Mouse (Mus musculus) myocyte (in vitro differentiated cells): ENCODE measurements at regions not wholly inside any gene's neighbourhood (a gene's known extent, or its start where the extent isn't known, plus 50 kb on each side); places are given as distances from the start of the nearest gene placed in this dataset.

ENCODE experiments used
- H3K27me3 ChIP-seq: one replicate; pipeline ENCODE4 v1.6.1; 2011; ENCODE audit not compliant: control insufficient read depth, insufficient read depth, insufficient read length
- H3K36me3 ChIP-seq: one replicate; pipeline ENCODE4 v1.6.1; 2011; ENCODE audit not compliant: control insufficient read depth, insufficient read depth
- H3K4me2 ChIP-seq: one replicate; pipeline ENCODE4 v1.6.1; 2011; ENCODE audit warnings: low read depth, control low read depth
- H3K4me3 ChIP-seq: one replicate; pipeline ENCODE4 v1.5.1; 2011; ENCODE audit warnings: mild to moderate bottlenecking, control low read depth, moderate library complexity
- H3K79me2 ChIP-seq: one replicate; pipeline ENCODE4 v1.6.1; 2011; ENCODE audit not compliant: control insufficient read depth, insufficient read depth
- H3ac ChIP-seq: one replicate; pipeline ENCODE4 v1.6.1; 2011; ENCODE audit not compliant: control insufficient read depth, insufficient read length
- CEBPB ChIP-seq: IDR thresholded peaks from 2 replicates; pipeline ENCODE4 v1.6.1; 2011; ENCODE audit warnings: mild to moderate bottlenecking, moderate library complexity; ENCODE audit not compliant: poor library complexity, insufficient read depth, severe bottlenecking
- E2F4 ChIP-seq: IDR thresholded peaks from one replicate; pipeline ENCODE4 v1.6.1; 2011; ENCODE audit warnings: mild to moderate bottlenecking, control low read depth, moderate library complexity; ENCODE audit not compliant: insufficient read depth
- MAX ChIP-seq: IDR thresholded peaks from one replicate; pipeline ENCODE4 v1.6.1; 2011; ENCODE audit warnings: low read depth, mild to moderate bottlenecking, control low read depth
- MYOD1 ChIP-seq, 3 experiments: IDR thresholded peaks; one replicate each; pipeline ENCODE4 v1.6.1; 2011; ENCODE audit warnings: control low read depth in 2 of 3, low read depth in 2 of 3, mild to moderate bottlenecking in 2 of 3, moderate library complexity in 1 of 3; ENCODE audit not compliant: insufficient read length in 2 of 3, control insufficient read depth in 1 of 3
- MYOG ChIP-seq, 3 experiments: IDR thresholded peaks; one replicate each; pipeline ENCODE4 v1.6.1; 2011; ENCODE audit warnings: control low read depth in 2 of 3, low read depth in 2 of 3, mild to moderate bottlenecking in 2 of 3; ENCODE audit not compliant: insufficient read length in 2 of 3, control insufficient read depth in 1 of 3, insufficient read depth in 1 of 3
- POLR2A ChIP-seq: IDR thresholded peaks from one replicate; pipeline ENCODE4 v1.6.1; 2011; ENCODE audit warnings: low read depth, mild to moderate bottlenecking, control low read depth, moderate library complexity; ENCODE audit not compliant: insufficient read length
- POLR2AphosphoS2 ChIP-seq: IDR thresholded peaks from one replicate; pipeline ENCODE4 v1.6.1; 2011; ENCODE audit warnings: low read depth, control low read depth; ENCODE audit not compliant: insufficient read length
- REST ChIP-seq: IDR thresholded peaks from one replicate; pipeline ENCODE4 v1.6.1; 2011; ENCODE audit warnings: mild to moderate bottlenecking, control low read depth, moderate library complexity; ENCODE audit not compliant: insufficient read depth, insufficient read length
- SRF ChIP-seq: IDR thresholded peaks from one replicate; pipeline ENCODE4 v1.6.1; 2011; ENCODE audit warnings: low read depth; ENCODE audit not compliant: control insufficient read depth, insufficient read length
- TCF12 ChIP-seq: IDR thresholded peaks from one replicate; pipeline ENCODE4 v1.6.1; 2011; ENCODE audit warnings: mild to moderate bottlenecking, control low read depth; ENCODE audit not compliant: poor library complexity, insufficient read depth, severe bottlenecking
- TCF3 ChIP-seq: IDR thresholded peaks from one replicate; pipeline ENCODE4 v1.6.1; 2011; ENCODE audit warnings: low read depth, control low read depth; ENCODE audit not compliant: insufficient read length
- USF1 ChIP-seq: IDR thresholded peaks from one replicate; pipeline ENCODE4 v1.6.1; 2011; ENCODE audit warnings: low read depth, mild to moderate bottlenecking, control low read depth, moderate library complexity

GRCm38 (mm10) chr13:99750729-99751128 is 150.2 kb downstream of the Cartpt start:
- Histone ChIP-seq H3K36me3 (no peaks in the 10 kb centered on the region), H3K4me2 (no peak overlapping the region), H3K4me3 (no peak overlapping the region), H3ac (no peak overlapping the region), H3K79me2 (no peaks in the 10 kb centered on the region), H3K27me3 (peaks cover 8% of the 10 kb centered on the region)
- TF ChIP-seq POLR2A (no peak), TCF12 (no peak), MYOG (IDR thresholded peaks at IDR 0.05; ENCODE audit: control insufficient read depth in 1 of 3, insufficient read depth in 1 of 3, insufficient read length in 2 of 3, low read depth in 2 of 3) (no peak), SRF (no peak), POLR2AphosphoS2 (no peak), REST (no peak), TCF3 (no peak), USF1 (no peak), MAX (no peak), E2F4 (no peak)

- Histone ChIP-seq H3K79me2 (no peaks in the 10 kb centered on the region), H3K36me3 (no peaks in the 10 kb centered on the region), H3K4me2 (no peak overlapping the region), H3K27me3 (peaks cover 6% of the 10 kb centered on the region), H3ac (no peak overlapping the region), H3K4me3 (no peak overlapping the region)
- no peak for TF ChIP-seq POLR2AphosphoS2
- TF ChIP-seq REST, result no peak
- TF ChIP-seq MYOD1 (IDR thresholded peaks at IDR 0.05; ENCODE audit: control insufficient read depth in 1 of 3, insufficient read length in 2 of 3, low read depth in 2 of 3), result no peak
- no peak for TF ChIP-seq E2F4
Observed at GRCm38 (mm10) chr13:99749342-99749741, 151.5 kb downstream of the Cartpt start.

- H3K79me2 ChIP-seq, result no peaks in the 10 kb centered on the region
- H3K4me3 ChIP-seq, result no peak overlapping the region
- TF ChIP-seq REST, result no peak
- peak in 1 of 3 experiments; percentile 15 for TF ChIP-seq MYOD1 (IDR thresholded peaks at IDR 0.05; ENCODE audit: control insufficient read depth in 1 of 3, insufficient read length in 2 of 3, low read depth in 2 of 3)
- no peak for TF ChIP-seq MAX
- no peak for TF ChIP-seq SRF
- no peak overlapping the region for H3K4me2 ChIP-seq
- H3K36me3 ChIP-seq, result no peaks in the 10 kb centered on the region
- H3K27me3 ChIP-seq, result peaks cover 6% of the 10 kb centered on the region
- no peak overlapping the region for H3ac ChIP-seq
Observed at GRCm38 (mm10) chr13:99748128-99748527, 152.8 kb downstream of the Cartpt start.

DNA sequence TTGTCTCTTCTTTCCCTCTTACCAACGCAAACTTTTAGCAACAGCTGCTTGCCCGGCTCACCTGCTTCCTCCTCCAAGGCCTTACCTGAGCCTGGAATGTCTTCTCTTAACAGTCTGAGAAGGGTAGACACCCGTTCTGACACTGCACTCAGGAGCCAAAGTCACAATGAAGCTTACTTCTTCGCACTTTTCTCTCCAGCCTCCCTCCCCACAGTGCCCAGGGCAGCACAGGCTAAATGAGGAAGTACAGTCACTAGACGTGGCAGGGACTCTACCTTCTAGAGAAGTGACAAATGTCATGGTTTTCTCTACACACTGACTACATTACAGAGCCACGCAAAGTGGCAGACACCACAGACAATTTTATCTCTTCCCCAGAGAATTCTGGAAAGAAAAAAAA is 155.4 kb downstream of the Cartpt start:
- H3K27me3 ChIP-seq, result no peaks in the 10 kb centered on the region
- no peak overlapping the region for H3K4me2 ChIP-seq
- H3K36me3 ChIP-seq, result no peaks in the 10 kb centered on the region
- H3K79me2 ChIP-seq, result no peaks in the 10 kb centered on the region
- H3ac ChIP-seq, result no peak overlapping the region
- TF ChIP-seq SRF (no peak), CEBPB (no peak), MYOG (IDR thresholded peaks at IDR 0.05; ENCODE audit: control insufficient read depth in 1 of 3, insufficient read depth in 1 of 3, insufficient read length in 2 of 3, low read depth in 2 of 3) (no peak), POLR2A (no peak), MYOD1 (IDR thresholded peaks at IDR 0.05; ENCODE audit: control insufficient read depth in 1 of 3, insufficient read length in 2 of 3, low read depth in 2 of 3) (no peak), TCF12 (no peak)
- H3K4me3 ChIP-seq, result no peak overlapping the region

DNA sequence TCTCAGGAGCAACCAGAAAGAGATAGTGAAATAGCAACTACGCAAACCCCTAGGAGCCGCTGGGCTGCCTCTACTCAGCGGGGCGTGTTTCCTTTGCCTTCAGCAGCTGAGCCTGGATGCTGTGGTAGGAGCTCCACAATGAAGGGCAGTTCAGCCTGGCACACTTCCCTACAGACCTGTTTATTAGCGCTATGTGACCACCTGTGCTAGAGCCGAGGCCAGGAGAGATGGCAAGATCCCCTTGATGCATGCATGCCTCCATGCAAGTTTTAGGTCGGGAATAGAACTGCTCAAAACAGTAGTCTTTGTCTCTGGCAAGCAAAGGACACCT is 156.1 kb downstream of the Cartpt start:
- no peaks in the 10 kb centered on the region for H3K27me3 ChIP-seq
- no peaks in the 10 kb centered on the region for H3K79me2 ChIP-seq
- H3ac ChIP-seq, result no peak overlapping the region
- no peak overlapping the region for H3K4me3 ChIP-seq
- TF ChIP-seq MYOG (IDR thresholded peaks at IDR 0.05; ENCODE audit: control insufficient read depth in 1 of 3, insufficient read depth in 1 of 3, insufficient read length in 2 of 3, low read depth in 2 of 3), result no peak
- no peak for TF ChIP-seq TCF3
- TF ChIP-seq MAX, result no peak
- TF ChIP-seq POLR2AphosphoS2, result no peak
- no peak for TF ChIP-seq E2F4
- no peak for TF ChIP-seq REST
- TF ChIP-seq POLR2A, result no peak
- no peak for TF ChIP-seq TCF12
- no peak for TF ChIP-seq SRF
- no peak for TF ChIP-seq USF1
- TF ChIP-seq CEBPB, result no peak
- no peak for TF ChIP-seq MYOD1 (IDR thresholded peaks at IDR 0.05; ENCODE audit: control insufficient read depth in 1 of 3, insufficient read length in 2 of 3, low read depth in 2 of 3)
- no peak overlapping the region for H3K4me2 ChIP-seq
- H3K36me3 ChIP-seq, result no peaks in the 10 kb centered on the region
